Mouse (Mus musculus) liver, embryonic 11.5 days (tissue): ENCODE measurements at regions not wholly inside any gene's neighbourhood (a gene's known extent, or its start where the extent isn't known, plus 50 kb on each side); places are given as distances from the start of the nearest gene placed in this dataset.

ENCODE experiments used
- ATAC-seq: fragments of 200-750 bp; cut with Nextera tagmentation; replicated peaks from 2 replicates; pipeline ENCODE4 v1.8.0; 2017; ENCODE audit warnings: moderate number of reproducible peaks, mild to moderate bottlenecking, moderate TSS enrichment, moderate library complexity; ENCODE audit not compliant: low FRiP score
- DNase-seq: peaks from one replicate; pipeline ENCODE4 v3.0.0-alpha.2; 2017; ENCODE audit warnings: low spot score
- H3K27ac ChIP-seq: fragments of 300-500 bp; sonication (generic); 2 replicates; pipeline ENCODE4 v1.5.1; 2014; ENCODE audit warnings: mild to moderate bottlenecking, low read depth, low read length, control low read depth
- H3K27me3 ChIP-seq: fragments of 300-500 bp; sonication (generic); replicated peaks from 2 replicates; pipeline ENCODE4 v1.6.1; 2014; ENCODE audit warnings: low read length, mixed read lengths; ENCODE audit not compliant: control insufficient read depth, insufficient read depth
- H3K36me3 ChIP-seq: fragments of 300-500 bp; sonication (generic); 2 replicates; pipeline ENCODE4 v1.6.1; 2014; ENCODE audit warnings: mild to moderate bottlenecking, low read length, moderate library complexity, mixed read lengths; ENCODE audit not compliant: control insufficient read depth, insufficient read depth
- H3K4me1 ChIP-seq: fragments of 300-500 bp; sonication (generic); replicated peaks from 2 replicates; pipeline ENCODE4 v1.6.1; 2014; ENCODE audit warnings: low read length, mixed read lengths; ENCODE audit not compliant: control insufficient read depth, insufficient read depth
- H3K4me2 ChIP-seq: fragments of 300-500 bp; sonication (generic); 2 replicates; pipeline ENCODE4 v1.6.1; 2014; ENCODE audit warnings: mild to moderate bottlenecking, control low read depth, moderate library complexity
- H3K4me3 ChIP-seq: fragments of 300-500 bp; sonication (generic); 2 replicates; pipeline ENCODE4 v1.5.1; 2014; ENCODE audit warnings: low read depth, low read length, control low read depth
- H3K9ac ChIP-seq: fragments of 300-500 bp; sonication (generic); 2 replicates; pipeline ENCODE4 v1.6.1; 2014; ENCODE audit warnings: low read depth, low read length, control low read depth
- H3K9me3 ChIP-seq: fragments of 300-500 bp; sonication (generic); 2 replicates; pipeline ENCODE4 v1.6.1; 2016; ENCODE audit warnings: low read length, inconsistent platforms, mixed read lengths; ENCODE audit not compliant: control insufficient read depth
- WGBS: fragments of 180-500 bp; shearing (Covaris S2); extraction: QIAGEN DNeasy Blood & Tissue Kit; methylation state at CpG from one replicate; pipeline ENCODE4 v1.1.7; 2014; 5-methylcytosine and 5-hydroxymethylcytosine counted together

GRCm38 (mm10) chr9:85174431-85174830 is 138.1 kb upstream of the Gm11114 start:
- no peak for DNase-seq
- Histone ChIP-seq H3K27ac (no peak overlapping the region), H3K9me3 (no peaks in the 10 kb centered on the region), H3K36me3 (no peaks in the 10 kb centered on the region), H3K27me3 (no peaks in the 10 kb centered on the region), H3K9ac (no peak overlapping the region), H3K4me3 (no peak overlapping the region), H3K4me1 (no peaks in the 10 kb centered on the region), H3K4me2 (no peak overlapping the region)
- WGBS: 71% methylated on average over 3 of the region's 3 CpGs
- ATAC-seq: no peak

- H3K36me3 ChIP-seq: no peaks in the 10 kb centered on the region
- WGBS: 68% methylated on average over 3 of the region's 3 CpGs
- no peaks in the 10 kb centered on the region for H3K27me3 ChIP-seq
- no peak overlapping the region for H3K4me3 ChIP-seq
- H3K4me2 ChIP-seq: no peak overlapping the region
- no peak overlapping the region for H3K27ac ChIP-seq
- no peak for ATAC-seq
- H3K9me3 ChIP-seq: no peaks in the 10 kb centered on the region
- no peak for DNase-seq
- H3K4me1 ChIP-seq: no peaks in the 10 kb centered on the region
- H3K9ac ChIP-seq: no peak overlapping the region
Observed at GRCm38 (mm10) chr9:85201202-85201601, 111.4 kb upstream of the Gm11114 start.

- no peak overlapping the region for H3K4me3 ChIP-seq
- H3K36me3 ChIP-seq: no peaks in the 10 kb centered on the region
- 74% methylated on average over 3 of the region's 3 CpGs for WGBS
- no peak overlapping the region for H3K27ac ChIP-seq
- ATAC-seq (no peak), DNase-seq (no peak)
- H3K9ac ChIP-seq: no peak overlapping the region
- H3K4me1 ChIP-seq: no peaks in the 10 kb centered on the region
- H3K4me2 ChIP-seq: no peak overlapping the region
- H3K9me3 ChIP-seq: no peaks in the 10 kb centered on the region
- no peaks in the 10 kb centered on the region for H3K27me3 ChIP-seq
Observed at GRCm38 (mm10) chr9:85224870-85225269, 87.7 kb upstream of the Gm11114 start.
